Mouse (Mus musculus): ENCODE results near the gene 1110002E22Rik.

GRCm38 (mm10) chr3:138121461-138121860, 56.6 kb downstream of the 1110002E22Rik start:
- TF ChIP-seq CTCF (IDR thresholded peaks at IDR 0.05; ENCODE audit: insufficient read depth, low read depth, low read length) = no peak
- no peak for TF ChIP-seq POLR2A (IDR thresholded peaks at IDR 0.05; ENCODE audit: insufficient read depth, low read depth, low read length)

Data from olfactory bulb, adult 2 months (tissue).